Mouse (Mus musculus) spleen, adult 2 months (tissue): Measurements from ENCODE around the gene Arf1.

Source experiments
- CTCF ChIP-seq: fragments of 200-500 bp; IDR thresholded peaks from 2 replicates; pipeline ENCODE4 v1.5.1; 2011; ENCODE audit warnings: mild to moderate bottlenecking, inconsistent platforms; ENCODE audit not compliant: insufficient read depth, insufficient read length, insufficient replicate concordance; ENCODE audit errors: extremely low read depth
- POLR2A ChIP-seq: fragments of 200-500 bp; IDR thresholded peaks from 2 replicates; pipeline ENCODE4 v1.6.1; 2011; ENCODE audit warnings: low read depth, low read length, inconsistent platforms

DNA sequence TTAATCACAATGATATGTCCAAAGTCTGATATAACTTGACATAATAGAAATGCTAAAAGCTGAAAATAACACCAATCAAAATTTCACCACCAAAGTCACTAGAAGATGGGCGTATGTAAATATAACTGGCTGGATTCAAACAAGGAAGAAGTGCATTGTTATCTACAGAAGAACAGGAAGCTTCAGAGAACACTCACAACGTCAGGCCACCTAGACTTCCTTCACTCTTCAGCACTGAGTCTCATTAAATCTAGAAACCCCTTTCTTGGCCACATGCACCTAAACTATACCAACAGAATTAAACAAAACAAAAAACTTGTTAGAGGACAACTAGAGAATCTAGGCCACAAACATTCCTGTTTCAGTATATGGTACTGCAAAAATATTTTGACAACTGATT lies 3.6 kb downstream of the Arf1 start:
- TF ChIP-seq POLR2A (no peak), CTCF (no peak)
